Mouse (Mus musculus): Measurements from ENCODE around the gene Gucy2d. TPM values are rescaled to one million over a fixed set of nuclear protein-coding genes. Genes with fewer than 3 reads are reported as not detected.
A peak's percentile ranks its signal among the peaks of the same experiment; 100 is the strongest.

Gucy2d gene
- polyA plus RNA-seq, 1 experiment = 0.04 TPM

DNA sequence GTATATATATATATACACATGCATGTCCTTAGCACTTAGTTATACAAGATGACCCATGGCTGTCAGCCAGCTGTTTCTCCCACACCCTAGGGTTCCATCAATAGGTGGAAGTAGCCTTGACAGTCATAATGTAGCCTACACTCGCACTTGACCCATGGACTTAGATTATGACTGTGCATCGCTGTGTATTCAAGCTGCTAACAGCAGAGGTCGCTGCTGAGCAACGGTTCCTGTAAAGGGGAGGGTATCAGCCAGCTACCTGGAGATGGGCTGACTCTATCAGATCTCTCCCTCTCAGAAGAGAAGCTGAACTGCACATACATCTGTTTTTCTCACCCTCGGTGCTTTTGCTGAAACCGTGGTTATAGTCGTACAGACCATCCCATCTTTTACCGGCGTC is 2.6 kb upstream of the Gucy2d start:
- 34% methylated on average over 9 of the region's 9 CpGs for WGBS
- no peak for DNase-seq (ENCODE audit: low read depth, low spot score)

GRCm38 (mm10) chr7:98446873-98447272 is 6.7 kb downstream of the Gucy2d start:
- DNase-seq (ENCODE audit: low read depth, low spot score) = no peak
- 35% methylated on average over 3 of the region's 3 CpGs for WGBS

DNA sequence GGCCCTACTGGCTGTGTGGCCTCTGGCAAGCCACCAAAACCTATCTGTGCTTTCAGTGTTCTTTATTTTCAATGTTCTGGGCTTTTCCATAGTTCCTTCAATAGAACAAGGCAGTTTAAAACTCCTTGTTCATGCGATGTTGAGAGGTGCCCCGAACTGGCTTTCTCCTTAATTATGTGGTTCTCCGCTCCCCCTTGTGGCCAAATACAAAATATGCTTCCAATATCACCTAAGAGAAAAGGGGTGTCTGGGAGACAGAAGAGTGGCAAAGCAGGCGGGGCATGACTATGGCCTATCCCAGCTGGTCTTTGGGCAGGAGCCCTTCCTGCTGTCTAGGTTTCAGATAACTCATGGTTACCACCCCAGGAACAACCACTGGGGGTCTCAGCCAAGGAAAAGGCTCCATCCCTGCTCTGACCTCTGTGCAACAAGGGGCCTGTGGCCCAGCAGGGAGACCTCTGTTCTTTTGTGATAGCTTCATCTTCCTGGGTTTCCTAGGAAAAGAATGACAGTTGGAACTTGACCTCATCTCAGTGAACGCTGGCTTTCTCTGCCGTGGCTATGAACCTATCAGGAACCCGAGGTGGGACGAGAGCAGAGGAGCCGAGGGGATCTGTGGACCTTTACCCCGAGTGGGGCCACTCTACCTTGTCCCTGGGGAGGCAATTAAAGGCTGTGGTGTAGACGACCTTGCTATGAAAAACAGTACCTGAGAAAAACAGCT is 7.5 kb downstream of the Gucy2d start:
- WGBS = 53% methylated on average over 11 of the region's 11 CpGs
- DNase-seq (ENCODE audit: low read depth, low spot score) = no peak

GRCm38 (mm10) chr7:98448309-98448630 is 8.1 kb downstream of the Gucy2d start:
- 75% methylated on average over 5 of the region's 5 CpGs for WGBS
- DNase-seq (ENCODE audit: low read depth, low spot score) = no peak

DNA sequence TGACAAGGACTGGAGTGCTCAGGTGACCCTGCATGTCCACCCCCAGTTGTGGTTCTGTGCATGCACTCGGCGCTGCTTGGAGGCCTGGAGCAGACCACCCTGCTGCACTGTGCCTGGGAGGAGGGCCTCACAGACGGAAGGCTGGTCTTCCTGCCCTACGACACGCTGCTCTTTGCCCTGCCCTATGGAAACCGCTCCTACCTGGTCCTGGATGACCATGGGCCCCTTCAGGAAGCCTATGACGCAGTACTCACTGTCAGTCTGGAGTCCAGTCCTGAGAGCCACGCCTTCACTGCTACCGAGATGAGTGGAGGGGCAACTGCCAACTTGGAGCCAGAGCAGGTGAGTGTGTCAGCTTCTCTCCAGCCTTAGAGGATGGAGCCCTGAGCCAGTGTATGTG is 9.5 kb downstream of the Gucy2d start:
- 46% methylated on average over 9 of the region's 9 CpGs for WGBS
- no peak for DNase-seq (ENCODE audit: low read depth, low spot score)

- 73% methylated on average over 10 of the region's 10 CpGs for WGBS
- DNase-seq (ENCODE audit: low read depth, low spot score) = no peak
Observed at GRCm38 (mm10) chr7:98454397-98455120, 14.3 kb downstream of the Gucy2d start.

- DNase-seq (ENCODE audit: low read depth, low spot score) = no peak
- WGBS = 65% methylated on average over 7 of the region's 7 CpGs
Observed at GRCm38 (mm10) chr7:98460319-98460718, 20.1 kb downstream of the Gucy2d start.

DNA sequence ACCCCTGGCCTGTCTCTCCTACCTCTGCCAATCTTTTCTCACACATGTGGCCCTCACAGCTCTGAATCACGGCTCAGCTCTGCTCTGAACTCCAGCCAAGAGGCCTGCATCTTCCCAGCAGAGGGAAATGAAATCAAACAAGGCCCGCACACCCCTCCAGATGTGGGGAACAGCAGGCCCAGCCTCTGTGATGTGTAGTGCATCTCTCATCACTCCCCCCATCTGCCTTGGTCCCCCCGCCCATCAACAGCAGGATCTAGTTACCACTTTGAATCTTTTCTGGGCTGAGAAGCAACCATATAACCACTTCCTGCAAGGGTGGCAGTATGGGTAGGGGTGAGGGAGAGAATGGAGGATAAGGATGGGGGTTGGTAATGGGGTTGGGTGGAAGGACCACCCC is 28.9 kb downstream of the Gucy2d start:
- 59% methylated on average over 3 of the region's 3 CpGs for WGBS
- no peak for DNase-seq (ENCODE audit: low read depth, low spot score)

DNA sequence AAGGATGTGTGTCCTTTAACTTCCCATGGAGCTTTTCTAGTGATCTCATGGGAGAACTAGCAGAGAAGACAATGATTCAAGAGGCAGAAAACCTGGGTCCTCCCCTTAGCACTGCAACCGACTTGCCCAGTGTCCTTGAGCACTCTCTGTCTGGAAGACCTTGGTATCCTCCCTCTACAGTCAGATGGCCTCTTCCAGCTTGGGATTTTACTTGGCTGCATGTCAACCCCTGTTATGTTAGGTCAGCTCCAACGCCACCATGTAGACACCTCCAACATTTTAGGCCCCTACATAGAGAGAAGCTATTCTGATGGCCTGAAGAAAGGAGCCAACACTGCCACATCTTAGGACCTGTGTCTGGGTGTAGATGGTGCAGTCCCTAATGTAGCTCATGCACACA is 32.3 kb downstream of the Gucy2d start:
- no peak for DNase-seq (ENCODE audit: low read depth, low spot score)
- 66% methylated on average over 2 of the region's 2 CpGs for WGBS

GRCm38 (mm10) chr7:98474558-98474957 is 34.3 kb downstream of the Gucy2d start:
- no peak for DNase-seq (ENCODE audit: low read depth, low spot score)
- 85% methylated on average over 1 of the region's 1 CpGs for WGBS

GRCm38 (mm10) chr7:98477153-98477552 is 36.9 kb downstream of the Gucy2d start:
- no peak for DNase-seq (ENCODE audit: low read depth, low spot score)
- WGBS = 80% methylated on average over 4 of the region's 4 CpGs

- no peak for DNase-seq (ENCODE audit: low read depth, low spot score)
- WGBS = 80% methylated on average over 1 of the region's 1 CpGs
Observed at GRCm38 (mm10) chr7:98480481-98480880, 40.3 kb downstream of the Gucy2d start.

- 9% methylated on average over 9 of the region's 9 CpGs for WGBS
Observed at GRCm38 (mm10) chr7:98481066-98481734, 41.0 kb downstream of the Gucy2d start.

GRCm38 (mm10) chr7:98481861-98482260 is 41.6 kb downstream of the Gucy2d start:
- 86% methylated on average over 8 of the region's 8 CpGs for WGBS
- DNase-seq (ENCODE audit: low read depth, low spot score) = no peak

More at GRCm38 (mm10) chr7:98481066-98481734, 41.0 kb downstream of the Gucy2d start:
- peak; percentile 43 for DNase-seq (ENCODE audit: low read depth, low spot score)

GRCm38 (mm10) chr7:98482551-98483267 is 42.5 kb downstream of the Gucy2d start:
- no peak for DNase-seq (ENCODE audit: low read depth, low spot score)
- 57% methylated on average over 12 of the region's 12 CpGs for WGBS

DNA sequence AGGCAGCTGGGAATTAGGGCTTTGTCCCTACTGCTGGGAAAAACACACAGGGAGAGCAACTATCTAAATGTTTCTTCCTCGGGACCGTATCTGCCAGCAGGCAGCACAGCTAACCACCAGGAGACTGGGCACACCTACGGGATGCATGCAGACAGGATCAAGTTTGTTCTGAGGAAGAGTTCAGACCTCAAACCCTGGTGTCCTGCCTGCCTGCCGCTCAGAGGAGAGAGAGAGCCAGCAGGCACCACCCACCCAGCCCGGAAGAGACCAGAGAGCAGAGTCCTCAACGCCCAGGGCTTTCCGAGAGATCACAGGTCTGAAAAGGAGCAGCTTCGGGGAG is 43.0 kb downstream of the Gucy2d start:
- 27% methylated on average over 8 of the region's 8 CpGs for WGBS
- DNase-seq (ENCODE audit: low read depth, low spot score) = no peak

DNA sequence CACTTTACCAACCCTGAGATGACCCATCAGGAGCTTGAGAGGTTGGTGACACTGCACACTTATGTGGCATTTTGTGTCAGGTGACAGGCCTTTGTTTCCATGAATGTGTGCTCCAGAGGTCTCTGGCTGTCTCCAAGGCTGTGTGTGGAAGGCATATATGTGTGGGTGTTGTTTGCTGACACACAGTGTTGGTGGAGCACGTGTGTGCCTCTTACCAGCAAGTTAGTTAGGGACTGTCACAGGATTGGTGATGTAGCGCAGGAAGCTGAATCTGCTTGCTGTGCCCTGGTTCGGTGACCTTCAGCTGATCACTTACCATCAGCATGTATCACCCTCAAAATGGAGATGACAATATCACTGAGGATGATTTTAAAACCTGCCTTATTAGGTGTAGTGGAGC is 44.7 kb downstream of the Gucy2d start:
- DNase-seq (ENCODE audit: low read depth, low spot score) = no peak
- whole genome bisulfite sequencing = 82% methylated on average over 3 of the region's 3 CpGs

DNA sequence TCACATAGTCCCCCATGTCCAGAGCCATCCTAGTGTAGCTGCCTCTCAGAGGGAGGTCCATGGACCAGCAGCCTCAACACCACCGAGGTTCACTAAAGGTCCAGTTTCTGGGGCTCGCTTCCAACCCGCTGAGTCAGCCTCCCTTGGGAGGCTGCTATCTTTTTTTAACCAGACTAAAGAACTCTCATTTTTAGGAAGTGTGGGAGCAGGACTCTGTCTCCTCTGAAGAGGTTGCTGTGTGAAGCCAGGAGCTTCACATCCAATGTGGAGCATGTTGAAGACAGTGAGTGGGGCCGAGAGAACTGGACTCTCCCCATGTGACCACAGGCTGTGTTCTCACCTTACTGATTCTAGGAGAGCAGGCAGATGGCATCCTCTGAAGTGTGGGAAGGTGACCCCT is 45.3 kb downstream of the Gucy2d start:
- WGBS = 67% methylated on average over 4 of the region's 4 CpGs
- no peak for DNase-seq (ENCODE audit: low read depth, low spot score)

- WGBS = 63% methylated on average over 7 of the region's 7 CpGs
- no peak for DNase-seq (ENCODE audit: low read depth, low spot score)
Observed at GRCm38 (mm10) chr7:98486471-98486917, 46.3 kb downstream of the Gucy2d start.
